Mouse (Mus musculus) embryonic facial prominence, embryonic 12.5 days (tissue): ENCODE results near the gene Ccdc150. TPM values are rescaled to one million over a fixed set of nuclear protein-coding genes. Genes with fewer than 3 reads are reported as not detected.

ENCODE experiments used
- ATAC-seq: fragments of 200-750 bp; cut with Nextera tagmentation; 2 replicates; pipeline ENCODE4 v1.8.0; 2017; ENCODE audit not compliant: insufficient number of reproducible peaks, insufficient read depth, low FRiP score, low TSS enrichment
- H3K27ac ChIP-seq: fragments of 300-500 bp; sonication (generic); 2 replicates; pipeline ENCODE4 v1.5.1; 2016; ENCODE audit warnings: mild to moderate bottlenecking
- H3K27me3 ChIP-seq: fragments of 300-500 bp; sonication (generic); 2 replicates; pipeline ENCODE4 v1.6.1; 2016; ENCODE audit warnings: mild to moderate bottlenecking, moderate library complexity
- H3K36me3 ChIP-seq: fragments of 300-500 bp; sonication (generic); 2 replicates; pipeline ENCODE4 v1.6.1; 2016; ENCODE audit warnings: mild to moderate bottlenecking
- H3K4me1 ChIP-seq: fragments of 300-500 bp; sonication (generic); 2 replicates; pipeline ENCODE4 v1.6.1; 2016
- H3K4me2 ChIP-seq: fragments of 300-500 bp; sonication (generic); replicated peaks from 2 replicates; pipeline ENCODE4 v1.6.1; 2016; ENCODE audit warnings: mild to moderate bottlenecking, moderate library complexity
- H3K4me3 ChIP-seq: fragments of 300-500 bp; sonication (generic); 2 replicates; pipeline ENCODE4 v1.5.1; 2016; ENCODE audit warnings: mild to moderate bottlenecking
- H3K9ac ChIP-seq: fragments of 300-500 bp; sonication (generic); 2 replicates; pipeline ENCODE4 v1.6.1; 2016; ENCODE audit warnings: mild to moderate bottlenecking, moderate library complexity
- H3K9me3 ChIP-seq: fragments of 300-500 bp; sonication (generic); 2 replicates; pipeline ENCODE4 v1.6.1; 2016; ENCODE audit warnings: mild to moderate bottlenecking, moderate library complexity
- WGBS: fragments of 180-500 bp; shearing (Covaris S2); methylation state at CpG from one replicate; pipeline ENCODE4 v1.1.7; 2016; 5-methylcytosine and 5-hydroxymethylcytosine counted together
- polyA plus RNA-seq: library from polyadenylated mRNA; unstranded; fragments of >200 nt; fragmentation: Nextera tagmentation; extraction: Ambion mirVana; gene quantifications from 2 replicates; pipeline ENCODE4 v1.2.1, GENCODE M21; 2016

Gene Ccdc150
- polyA plus RNA-seq, result 0.51 TPM in 2 replicates

- peak; percentile 100 for ATAC-seq
- no peaks in the 10 kb centered on the region for H3K27me3 ChIP-seq
- peak within 1 kb of the TSS; percentile 54 for H3K9ac ChIP-seq
- peak within 1 kb of the TSS; percentile 72 for H3K4me2 ChIP-seq
- H3K4me3 ChIP-seq, result peak within 1 kb of the TSS; percentile 58
- H3K36me3 ChIP-seq, result no peaks in the 10 kb centered on the region
- H3K9me3 ChIP-seq, result no peaks in the 10 kb centered on the region
- peaks cover 7% of the 10 kb centered on the region; the same call in 1 of the 2 replicates for H3K4me1 ChIP-seq
- H3K27ac ChIP-seq, result no peak within 1 kb of the TSS
- WGBS, result 15% methylated on average over 33 of the region's 33 CpGs
These were observed at the start of gene Ccdc150 for GRCm38 (mm10) chr1:54250158-54250866. TSS of gene Ccdc150 (plus strand) at chr1:54250683.

GRCm38 (mm10) chr1:54220273-54220672, 30.2 kb upstream of the Ccdc150 start:
- Histone ChIP-seq H3K9ac (no peak overlapping the region), H3K4me2 (no peak overlapping the region), H3K9me3 (no peaks in the 10 kb centered on the region), H3K27me3 (no peaks in the 10 kb centered on the region), H3K27ac (no peak overlapping the region), H3K4me3 (no peak overlapping the region), H3K36me3 (no peaks in the 10 kb centered on the region), H3K4me1 (no peaks in the 10 kb centered on the region)
- 93% methylated on average over 3 of the region's 3 CpGs for WGBS
- no peak for ATAC-seq

- Histone ChIP-seq H3K4me3 (no peak overlapping the region), H3K4me1 (no peaks in the 10 kb centered on the region), H3K4me2 (no peak overlapping the region), H3K36me3 (no peaks in the 10 kb centered on the region), H3K27ac (no peak overlapping the region), H3K27me3 (no peaks in the 10 kb centered on the region), H3K9me3 (no peaks in the 10 kb centered on the region), H3K9ac (no peak overlapping the region)
- no peak for ATAC-seq
- WGBS, result 92% methylated on average over 4 of the region's 4 CpGs
These were observed 7.8 kb upstream of the Ccdc150 start for GRCm38 (mm10) chr1:54242722-54243121.

GRCm38 (mm10) chr1:54275552-54275951, 25.1 kb downstream of the Ccdc150 start:
- H3K9ac ChIP-seq, result no peak overlapping the region
- H3K27me3 ChIP-seq, result no peaks in the 10 kb centered on the region
- no peak for ATAC-seq
- no peak overlapping the region for H3K4me3 ChIP-seq
- no peak overlapping the region for H3K27ac ChIP-seq
- H3K9me3 ChIP-seq, result no peaks in the 10 kb centered on the region
- no peaks in the 10 kb centered on the region for H3K4me1 ChIP-seq
- WGBS, result 57% methylated on average over 3 of the region's 3 CpGs
- H3K36me3 ChIP-seq, result no peaks in the 10 kb centered on the region
- no peak overlapping the region for H3K4me2 ChIP-seq

- H3K27ac ChIP-seq, result no peak overlapping the region
- no peaks in the 10 kb centered on the region for H3K27me3 ChIP-seq
- ATAC-seq, result no peak
- H3K4me3 ChIP-seq, result no peak overlapping the region
- no peak overlapping the region for H3K9ac ChIP-seq
- H3K9me3 ChIP-seq, result no peaks in the 10 kb centered on the region
- H3K36me3 ChIP-seq, result no peaks in the 10 kb centered on the region
- no peaks in the 10 kb centered on the region for H3K4me1 ChIP-seq
- WGBS, result 71% methylated on average over 1 of the region's 1 CpGs
- no peak overlapping the region for H3K4me2 ChIP-seq
These were observed 29.1 kb downstream of the Ccdc150 start for GRCm38 (mm10) chr1:54279628-54280027.

GRCm38 (mm10) chr1:54280651-54281050, 30.2 kb downstream of the Ccdc150 start:
- no peaks in the 10 kb centered on the region for H3K4me1 ChIP-seq
- ATAC-seq, result no peak
- no peak overlapping the region for H3K4me2 ChIP-seq
- no peaks in the 10 kb centered on the region for H3K27me3 ChIP-seq
- H3K4me3 ChIP-seq, result no peak overlapping the region
- H3K27ac ChIP-seq, result no peak overlapping the region
- H3K36me3 ChIP-seq, result no peaks in the 10 kb centered on the region
- H3K9me3 ChIP-seq, result no peaks in the 10 kb centered on the region
- H3K9ac ChIP-seq, result no peak overlapping the region
- WGBS, result 82% methylated on average over 3 of the region's 3 CpGs

- H3K4me2 ChIP-seq, result no peak overlapping the region
- ATAC-seq, result no peak
- H3K27me3 ChIP-seq, result no peaks in the 10 kb centered on the region
- H3K9me3 ChIP-seq, result no peaks in the 10 kb centered on the region
- H3K4me3 ChIP-seq, result no peak overlapping the region
- H3K9ac ChIP-seq, result no peak overlapping the region
- no peak overlapping the region for H3K27ac ChIP-seq
- no peaks in the 10 kb centered on the region for H3K36me3 ChIP-seq
- 67% methylated on average over 2 of the region's 2 CpGs for WGBS
- H3K4me1 ChIP-seq, result no peaks in the 10 kb centered on the region
These were observed 55.9 kb downstream of the Ccdc150 start for GRCm38 (mm10) chr1:54306404-54306803.

GRCm38 (mm10) chr1:54326647-54327046, 76.2 kb downstream of the Ccdc150 start:
- Histone ChIP-seq H3K9me3 (0 out of 2 replicates have a peak, but pooled peaks cover 10% of the 10 kb centered on the region), H3K4me2 (no peak overlapping the region), H3K9ac (no peak overlapping the region), H3K36me3 (no peaks in the 10 kb centered on the region), H3K4me3 (no peak overlapping the region), H3K4me1 (no peaks in the 10 kb centered on the region), H3K27me3 (no peaks in the 10 kb centered on the region), H3K27ac (no peak overlapping the region)
- WGBS, result 91% methylated on average over 2 of the region's 2 CpGs
- ATAC-seq, result no peak

- no peaks in the 10 kb centered on the region for H3K4me1 ChIP-seq
- no peak overlapping the region for H3K9ac ChIP-seq
These were observed 77.5 kb downstream of the Ccdc150 start for GRCm38 (mm10) chr1:54327876-54328545.

GRCm38 (mm10) chr1:54332988-54333387, 82.5 kb downstream of the Ccdc150 start:
- H3K4me1 ChIP-seq, result no peaks in the 10 kb centered on the region
- no peak overlapping the region for H3K9ac ChIP-seq
- no peaks in the 10 kb centered on the region for H3K36me3 ChIP-seq
- ATAC-seq, result no peak
- H3K4me2 ChIP-seq, result no peak overlapping the region
- H3K4me3 ChIP-seq, result no peak overlapping the region
- no peaks in the 10 kb centered on the region for H3K9me3 ChIP-seq
- H3K27me3 ChIP-seq, result no peaks in the 10 kb centered on the region
- H3K27ac ChIP-seq, result no peak overlapping the region
- WGBS, result 61% methylated on average over 4 of the region's 4 CpGs

More at GRCm38 (mm10) chr1:54327876-54328545, 77.5 kb downstream of the Ccdc150 start:
- Histone ChIP-seq H3K36me3 (no peaks in the 10 kb centered on the region), H3K9me3 (0 out of 2 replicates have a peak, but pooled peaks cover 10% of the 10 kb centered on the region), H3K27me3 (no peaks in the 10 kb centered on the region), H3K27ac (no peak overlapping the region), H3K4me2 (no peak overlapping the region), H3K4me3 (no peak overlapping the region)
- no peak for ATAC-seq
- WGBS, result 83% methylated on average over 6 of the region's 6 CpGs

- 87% methylated on average over 4 of the region's 4 CpGs for WGBS
- Histone ChIP-seq H3K27me3 (no peaks in the 10 kb centered on the region), H3K36me3 (no peaks in the 10 kb centered on the region), H3K9ac (no peak overlapping the region), H3K9me3 (no peaks in the 10 kb centered on the region), H3K27ac (no peak overlapping the region), H3K4me2 (no peak overlapping the region), H3K4me3 (no peak overlapping the region), H3K4me1 (no peaks in the 10 kb centered on the region)
- ATAC-seq, result no peak
These were observed 104.3 kb downstream of the Ccdc150 start for GRCm38 (mm10) chr1:54354786-54355185.

- H3K4me3 ChIP-seq, result no peak overlapping the region
- no peak for ATAC-seq
- WGBS, result 78% methylated on average over 5 of the region's 5 CpGs
These were observed 105.0 kb downstream of the Ccdc150 start for GRCm38 (mm10) chr1:54355485-54355884.

More at GRCm38 (mm10) chr1:54355485-54355884, 105.0 kb downstream of the Ccdc150 start:
- H3K4me1 ChIP-seq, result no peaks in the 10 kb centered on the region
- no peak overlapping the region for H3K4me2 ChIP-seq
- no peak overlapping the region for H3K9ac ChIP-seq
- H3K27ac ChIP-seq, result no peak overlapping the region
- no peaks in the 10 kb centered on the region for H3K9me3 ChIP-seq
- H3K36me3 ChIP-seq, result no peaks in the 10 kb centered on the region
- H3K27me3 ChIP-seq, result no peaks in the 10 kb centered on the region
